Comparison of ENCODE assay signal across 8 mouse cellular contexts in genomic region chr8:126422920-126423300, GRCm38 (mm10). TPM values are rescaled to one million over a fixed set of nuclear protein-coding genes. Genes with fewer than 3 reads are reported as not detected.
DNase-seq lines count a peak whose midpoint lies in the region; ATAC-seq and TF ChIP-seq lines count a peak whose summit lies in the region.

No protein-coding gene starts in this region.

- WGBS in limb, embryonic 14.5 days = 4% methylated on average over 9 of the region's 9 CpGs
- 10% methylated on average over 9 of the region's 9 CpGs for WGBS in neural tube, embryonic 12.5 days

- peaks cover 3% of the 10 kb centered on the region for H3K4me1 ChIP-seq in testis, adult 2 months (ENCODE audit: control insufficient read depth, insufficient read depth, low read length)
- peaks cover 10% of the 10 kb centered on the region for H3K4me1 ChIP-seq in limb, embryonic 14.5 days (ENCODE audit: control insufficient read depth, insufficient read depth, low read length)
- peaks cover 11% of the 10 kb centered on the region for H3K4me1 ChIP-seq in neural tube, embryonic 12.5 days

- H3K4me3 ChIP-seq in testis, adult 2 months (ENCODE audit: control insufficient read depth, low read depth, low read length) = peak overlapping the region; percentile 98
- H3K4me3 ChIP-seq in limb, embryonic 14.5 days (replicated peaks; ENCODE audit: low read length) = peak overlapping the region; percentile 74
- H3K4me3 ChIP-seq in neural tube, embryonic 12.5 days = peak overlapping the region; percentile 86

- TF ChIP-seq POLR2A in testis, adult 2 months (IDR thresholded peaks at IDR 0.05; ENCODE audit: control insufficient read depth, low read depth, low read length) = no peak
- no peak for TF ChIP-seq POLR2A in limb, embryonic 14.5 days (IDR thresholded peaks at IDR 0.05; ENCODE audit: borderline replicate concordance, extremely low read depth, insufficient read depth, insufficient read length)

- no peaks in the 10 kb centered on the region for H3K27me3 ChIP-seq in testis, adult 2 months (ENCODE audit: control insufficient read depth, insufficient read depth, low read length)
- H3K27me3 ChIP-seq in limb, embryonic 14.5 days (ENCODE audit: control insufficient read depth, insufficient read depth, low read length) = no peaks in the 10 kb centered on the region
- no peaks in the 10 kb centered on the region for H3K27me3 ChIP-seq in neural tube, embryonic 12.5 days (replicated peaks)

- ATAC-seq in granulocyte monocyte progenitor cell, adult 5-6 weeks (replicated peaks; ENCODE audit: poor library complexity, severe bottlenecking) = peak; percentile 41
- peak; percentile 13 for ATAC-seq in limb, embryonic 14.5 days (ENCODE audit: low FRiP score, low read depth)
- peak; percentile 65 for ATAC-seq in neural tube, embryonic 12.5 days (ENCODE audit: low FRiP score, low read depth)

- peaks cover 2% of the 10 kb centered on the region; the same call in 1 of the 2 replicates for H3K36me3 ChIP-seq in testis, adult 2 months (ENCODE audit: control insufficient read depth, insufficient read depth, low read length)
- peaks cover 29% of the 10 kb centered on the region for H3K36me3 ChIP-seq in limb, embryonic 14.5 days (ENCODE audit: control insufficient read depth, insufficient read depth, low read length)
- peaks cover 22% of the 10 kb centered on the region for H3K36me3 ChIP-seq in neural tube, embryonic 12.5 days

- peak overlapping the region; percentile 80 for H3K27ac ChIP-seq in testis, adult 2 months (ENCODE audit: control insufficient read depth, insufficient read depth, low read depth, low read length)
- peak overlapping the region; percentile 70 for H3K27ac ChIP-seq in limb, embryonic 14.5 days (replicated peaks; ENCODE audit: low read depth, low read length)
- H3K27ac ChIP-seq in neural tube, embryonic 12.5 days = no peak overlapping the region

- H3K9me3 ChIP-seq in limb, embryonic 14.5 days (ENCODE audit: control insufficient read depth, low read length) = no peaks in the 10 kb centered on the region
- no peaks in the 10 kb centered on the region for H3K9me3 ChIP-seq in neural tube, embryonic 12.5 days

- H3K9ac ChIP-seq in limb, embryonic 14.5 days (ENCODE audit: low read depth, low read length, severe bottlenecking) = peak overlapping the region; percentile 83
- H3K9ac ChIP-seq in neural tube, embryonic 12.5 days = peak overlapping the region; percentile 86

- TF ChIP-seq CTCF in testis, adult 2 months (IDR thresholded peaks at IDR 0.05; ENCODE audit: control insufficient read depth, insufficient read depth, insufficient replicate concordance, low read depth, low read length) = no peak

- H3K4me2 ChIP-seq in limb, embryonic 14.5 days (replicated peaks; ENCODE audit: low read depth, low read length, severe bottlenecking) = peak overlapping the region; percentile 89
- peak overlapping the region; percentile 76 for H3K4me2 ChIP-seq in neural tube, embryonic 12.5 days (replicated peaks)

- DNase-seq in adrenal gland, postnatal 25 days = peak; percentile 7
- no peak for DNase-seq in adrenal gland, adult 2 months
- no peak for DNase-seq in testis, postnatal 14 days (ENCODE audit: low spot score)
- DNase-seq in limb, embryonic 14.5 days (ENCODE audit: low spot score) = peak; percentile 27
- no peak for DNase-seq in layer of hippocampus, postnatal 25 days (ENCODE audit: extremely low spot score in 1 of 2, low spot score in 1 of 2)

RNA-seq across cellular contexts. Expression of gene Coa6, which starts 0.6 kb away (rescaled TPM):
- total RNA-seq in adrenal gland, postnatal 25 days (2021) = 31.9 and 36.4 TPM in 2 replicates
- 10 to 100 TPM; 25.5 to 37.6 TPM for total RNA-seq in adrenal gland, adult 2 months (2021)
- polyA plus RNA-seq in adrenal gland, adult 2 months (2012; rRNA removed) = 62.6 and 75.9 TPM in 2 replicates
- polyA plus RNA-seq in testis, adult 2 months (2012; rRNA removed) = 12.2 and 13.8 TPM in 2 replicates
- 11.3 and 26.6 TPM in 2 replicates for total RNA-seq in granulocyte monocyte progenitor cell, adult 5-6 weeks (2014; fragmentation: Nextera tagmentation)
- 49.5 and 52.8 TPM in 2 replicates for total RNA-seq in granulocyte monocyte progenitor cell, adult 5-6 weeks (2017)
- 38.9 and 46.5 TPM in 2 replicates for polyA plus RNA-seq in limb, embryonic 14.5 days (2012; rRNA removed)
- 48.5 and 51.1 TPM in 2 replicates for polyA plus RNA-seq in limb, embryonic 14.5 days (2014; fragmentation: Nextera tagmentation; extraction: Ambion mirVana)
- polyA plus RNA-seq in neural tube, embryonic 12.5 days (2016; fragmentation: Nextera tagmentation; extraction: Ambion mirVana) = 41.7 and 44.5 TPM in 2 replicates
- total RNA-seq in layer of hippocampus, postnatal 25 days (2021) = 10 to 100 TPM; 25.3 to 28.3 TPM

RNA-seq across cellular contexts. Expression of gene Tarbp1, which starts 52.0 kb away (rescaled TPM):
- 8.9 and 9.3 TPM in 2 replicates for total RNA-seq in adrenal gland, postnatal 25 days (2021)
- total RNA-seq in adrenal gland, adult 2 months (2021) = 1 to 10 TPM; 4.8 to 5.0 TPM
- 3.8 and 4.1 TPM in 2 replicates for polyA plus RNA-seq in adrenal gland, adult 2 months (2012; rRNA removed)
- polyA plus RNA-seq in testis, adult 2 months (2012; rRNA removed) = 0.27 and 0.40 TPM in 2 replicates
- 10.7 and 13.4 TPM in 2 replicates for total RNA-seq in granulocyte monocyte progenitor cell, adult 5-6 weeks (2014; fragmentation: Nextera tagmentation)
- total RNA-seq in granulocyte monocyte progenitor cell, adult 5-6 weeks (2017) = 9.3 and 10.5 TPM in 2 replicates
- polyA plus RNA-seq in limb, embryonic 14.5 days (2012; rRNA removed) = 8.2 and 9.9 TPM in 2 replicates
- 3.3 and 4.0 TPM in 2 replicates for polyA plus RNA-seq in limb, embryonic 14.5 days (2014; fragmentation: Nextera tagmentation; extraction: Ambion mirVana)
- 2.0 and 2.3 TPM in 2 replicates for polyA plus RNA-seq in neural tube, embryonic 12.5 days (2016; fragmentation: Nextera tagmentation; extraction: Ambion mirVana)
- total RNA-seq in layer of hippocampus, postnatal 25 days (2021) = 1 to 10 TPM; 3.5 to 4.1 TPM

Comparison
In these comparisons a context has a peak if more than half of its experiments do, and no peak if none do; other contexts are left out.
1. DNase-seq: peak in adrenal gland, postnatal 25 days (single experiment) and limb, embryonic 14.5 days (single experiment); none in adrenal gland, adult 2 months (single experiment), testis, postnatal 14 days (single experiment) and layer of hippocampus, postnatal 25 days (0 of 2).
2. ATAC-seq: peak in every context shown above with its lines; median percentile 65 in neural tube, embryonic 12.5 days; 41 in granulocyte monocyte progenitor cell, adult 5-6 weeks; 13 in limb, embryonic 14.5 days.
3. Peak in every context shown above with its lines, with median percentiles within 50 percentile points of each other: H3K4me3 ChIP-seq.